Mouse (Mus musculus) lung, postnatal 0 days (tissue): ENCODE measurements at regions not wholly inside any gene's neighbourhood (a gene's known extent, or its start where the extent isn't known, plus 50 kb on each side); places are given as distances from the start of the nearest gene placed in this dataset.

Experiments used
- ATAC-seq: fragments of 200-750 bp; cut with Nextera tagmentation; 2 replicates; pipeline ENCODE4 v1.8.0; 2017; ENCODE audit warnings: moderate library complexity
- DNase-seq: peaks from one replicate; pipeline ENCODE4 v3.0.0-alpha.2; 2016; ENCODE audit warnings: low spot score
- H3K27ac ChIP-seq: fragments of 300-500 bp; sonication (generic); 2 replicates; pipeline ENCODE4 v1.5.1; 2014; ENCODE audit warnings: antibody characterized with exemption, mild to moderate bottlenecking, low read length, mixed read lengths
- H3K27me3 ChIP-seq: fragments of 300-500 bp; sonication (generic); replicated peaks from 2 replicates; pipeline ENCODE4 v1.6.1; 2014; ENCODE audit warnings: low read length, mixed read lengths; ENCODE audit not compliant: insufficient read depth
- H3K36me3 ChIP-seq: fragments of 300-500 bp; sonication (generic); 2 replicates; pipeline ENCODE4 v1.6.1; 2014; ENCODE audit warnings: low read length, mixed read lengths; ENCODE audit not compliant: insufficient read depth
- H3K4me1 ChIP-seq: fragments of 300-500 bp; sonication (generic); 2 replicates; pipeline ENCODE4 v1.6.1; 2014; ENCODE audit warnings: antibody characterized with exemption, low read depth, low read length, mixed read lengths; ENCODE audit not compliant: insufficient read depth
- H3K4me2 ChIP-seq: fragments of 300-500 bp; sonication (generic); replicated peaks from 2 replicates; pipeline ENCODE4 v1.6.1; 2014; ENCODE audit warnings: low read depth, mild to moderate bottlenecking, low read length, moderate library complexity, mixed read lengths
- H3K4me3 ChIP-seq: fragments of 300-500 bp; sonication (generic); 2 replicates; pipeline ENCODE4 v1.5.1; 2014; ENCODE audit warnings: low read depth, low read length
- H3K9ac ChIP-seq: fragments of 300-500 bp; sonication (generic); replicated peaks from 2 replicates; pipeline ENCODE4 v1.6.1; 2014; ENCODE audit warnings: low read depth, mild to moderate bottlenecking
- H3K9me3 ChIP-seq: fragments of 300-500 bp; sonication (generic); 2 replicates; pipeline ENCODE4 v1.6.1; 2016; ENCODE audit warnings: low read length, mixed read lengths
- CTCF ChIP-seq: IDR thresholded peaks from 2 replicates; pipeline ENCODE4 v1.5.1; 2016; ENCODE audit warnings: antibody characterized with exemption, mild to moderate bottlenecking
- EP300 ChIP-seq: IDR thresholded peaks from 2 replicates; pipeline ENCODE4 v1.6.1; 2016; ENCODE audit warnings: antibody characterized with exemption, mild to moderate bottlenecking, control low read depth
- WGBS: fragments of 180-500 bp; shearing (Covaris S2); extraction: QIAGEN DNeasy Blood & Tissue Kit; methylation state at CpG from one replicate; pipeline ENCODE4 v1.1.7; 2014; 5-methylcytosine and 5-hydroxymethylcytosine counted together

GRCm38 (mm10) chr9:25951144-25951543, 469.8 kb downstream of the Eepd1 start:
- H3K4me2 ChIP-seq = no peak overlapping the region
- ATAC-seq (no peak), DNase-seq (no peak)
- no peak overlapping the region for H3K4me3 ChIP-seq
- no peaks in the 10 kb centered on the region for H3K9me3 ChIP-seq
- no peak overlapping the region for H3K27ac ChIP-seq
- H3K27me3 ChIP-seq = no peaks in the 10 kb centered on the region
- no peak for TF ChIP-seq CTCF
- no peak for TF ChIP-seq EP300
- H3K36me3 ChIP-seq = no peaks in the 10 kb centered on the region
- no peak overlapping the region for H3K9ac ChIP-seq
- WGBS = 46% methylated on average over 3 of the region's 3 CpGs
- H3K4me1 ChIP-seq = no peaks in the 10 kb centered on the region

- no peak overlapping the region for H3K4me3 ChIP-seq
- no peaks in the 10 kb centered on the region for H3K4me1 ChIP-seq
- no peaks in the 10 kb centered on the region for H3K36me3 ChIP-seq
- H3K9ac ChIP-seq = no peak overlapping the region
- no peak overlapping the region for H3K27ac ChIP-seq
- WGBS = 77% methylated on average over 2 of the region's 2 CpGs
- H3K4me2 ChIP-seq = no peak overlapping the region
- TF ChIP-seq EP300 = no peak
- no peak for TF ChIP-seq CTCF
- no peaks in the 10 kb centered on the region for H3K9me3 ChIP-seq
- no peaks in the 10 kb centered on the region for H3K27me3 ChIP-seq
- DNase-seq = peak; percentile 6
- ATAC-seq = no peak
Observed at GRCm38 (mm10) chr9:25959082-25959481, 477.7 kb downstream of the Eepd1 start.

- no peaks in the 10 kb centered on the region for H3K27me3 ChIP-seq
- no peaks in the 10 kb centered on the region; the same call in 1 of the 2 replicates for H3K4me1 ChIP-seq
- 0 out of 2 replicates have a peak overlapping the region, but pooled peaks have one; percentile 52 for H3K27ac ChIP-seq
- H3K4me3 ChIP-seq = no peak overlapping the region
- 60% methylated on average over 1 of the region's 1 CpGs for WGBS
- TF ChIP-seq EP300 (no peak), CTCF (no peak)
- no peak overlapping the region for H3K9ac ChIP-seq
- H3K36me3 ChIP-seq = no peaks in the 10 kb centered on the region
- no peak overlapping the region for H3K4me2 ChIP-seq
- no peaks in the 10 kb centered on the region for H3K9me3 ChIP-seq
- ATAC-seq (peak; percentile 56), DNase-seq (no peak)
Observed at GRCm38 (mm10) chr9:25985450-25985849, 504.1 kb downstream of the Eepd1 start.

GRCm38 (mm10) chr9:25985920-25986319, 504.6 kb downstream of the Eepd1 start:
- peak; percentile 82 for DNase-seq
- Histone ChIP-seq H3K27ac (no peak overlapping the region), H3K4me1 (no peaks in the 10 kb centered on the region; the same call in 1 of the 2 replicates), H3K9ac (no peak overlapping the region), H3K9me3 (no peaks in the 10 kb centered on the region), H3K4me2 (no peak overlapping the region), H3K27me3 (no peaks in the 10 kb centered on the region), H3K36me3 (no peaks in the 10 kb centered on the region), H3K4me3 (no peak overlapping the region)
- peak; percentile 93 for TF ChIP-seq EP300
- no peak for TF ChIP-seq CTCF
- WGBS = 54% methylated on average over 2 of the region's 2 CpGs
- peak; percentile 95 for ATAC-seq

GRCm38 (mm10) chr9:26001821-26002220, 520.5 kb downstream of the Eepd1 start:
- H3K27me3 ChIP-seq = no peaks in the 10 kb centered on the region
- no peaks in the 10 kb centered on the region for H3K4me1 ChIP-seq
- no peak overlapping the region for H3K27ac ChIP-seq
- no peaks in the 10 kb centered on the region for H3K9me3 ChIP-seq
- no peak overlapping the region for H3K4me3 ChIP-seq
- no peak for DNase-seq
- no peak overlapping the region for H3K9ac ChIP-seq
- H3K36me3 ChIP-seq = no peaks in the 10 kb centered on the region
- TF ChIP-seq EP300 (no peak), CTCF (no peak)
- ATAC-seq = no peak
- no peak overlapping the region for H3K4me2 ChIP-seq
